Mouse (Mus musculus): Measurements from ENCODE around the gene Pgap1. TPM values are rescaled to one million over a fixed set of nuclear protein-coding genes. Genes with fewer than 3 reads are reported as not detected.

The Pgap1 gene
- polyA plus RNA-seq, 1 experiment from 2014 or later = 1.1 TPM

- DNase-seq (no peak), ATAC-seq (ENCODE audit: low read depth) (no peak)
Measured at GRCm38 (mm10) chr1:54513836-54514235, 43.6 kb downstream of the Pgap1 start.

DNA sequence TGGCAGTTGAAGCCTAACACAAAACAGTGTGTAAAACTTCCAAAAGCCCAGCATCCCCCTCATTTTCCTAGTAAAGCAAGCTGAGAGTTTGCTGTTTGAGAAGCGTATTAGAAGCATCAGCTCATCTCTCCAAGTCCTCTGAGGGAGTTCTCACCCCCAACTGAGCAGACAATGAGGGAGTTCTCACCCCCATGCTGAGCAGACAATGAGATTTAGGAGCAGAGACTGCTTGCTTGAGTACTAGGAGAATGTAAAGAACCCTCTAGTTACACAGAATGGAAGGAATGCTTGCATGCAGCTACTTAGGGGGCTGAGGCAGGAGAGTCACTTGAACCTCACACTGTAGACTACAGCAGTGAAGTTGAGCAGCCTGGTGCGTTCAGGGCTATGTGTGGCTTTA lies 59.0 kb downstream of the Pgap1 start:
- ATAC-seq (ENCODE audit: low read depth) = no peak
- Histone ChIP-seq H3K9ac (no peak overlapping the region), H3K36me3 (no peaks in the 10 kb centered on the region), H3K4me3 (replicated peaks) (no peak overlapping the region), H3K9me3 (replicated peaks) (no peaks in the 10 kb centered on the region), H3K27me3 (no peaks in the 10 kb centered on the region), H3K27ac (no peak overlapping the region), H3K4me1 (replicated peaks) (no peaks in the 10 kb centered on the region), H3K4me2 (no peak overlapping the region)
- WGBS (ENCODE audit: insufficient replicate concordance) = 73% methylated on average over 2 of the region's 2 CpGs
- DNase-seq = no peak

More at GRCm38 (mm10) chr1:54513836-54514235, 43.6 kb downstream of the Pgap1 start:
- Histone ChIP-seq H3K36me3 (no peaks in the 10 kb centered on the region), H3K4me1 (replicated peaks) (no peaks in the 10 kb centered on the region), H3K4me2 (no peak overlapping the region), H3K9me3 (replicated peaks) (no peaks in the 10 kb centered on the region), H3K4me3 (replicated peaks) (no peak overlapping the region), H3K27ac (no peak overlapping the region), H3K9ac (no peak overlapping the region), H3K27me3 (no peaks in the 10 kb centered on the region)
- 73% methylated on average over 1 of the region's 1 CpGs for WGBS (ENCODE audit: insufficient replicate concordance)

- WGBS (ENCODE audit: insufficient replicate concordance) = 71% methylated on average over 1 of the region's 1 CpGs
- no peak for ATAC-seq (ENCODE audit: low read depth)
- DNase-seq = no peak
Measured at GRCm38 (mm10) chr1:54496254-54496653, 61.2 kb downstream of the Pgap1 start.

DNA sequence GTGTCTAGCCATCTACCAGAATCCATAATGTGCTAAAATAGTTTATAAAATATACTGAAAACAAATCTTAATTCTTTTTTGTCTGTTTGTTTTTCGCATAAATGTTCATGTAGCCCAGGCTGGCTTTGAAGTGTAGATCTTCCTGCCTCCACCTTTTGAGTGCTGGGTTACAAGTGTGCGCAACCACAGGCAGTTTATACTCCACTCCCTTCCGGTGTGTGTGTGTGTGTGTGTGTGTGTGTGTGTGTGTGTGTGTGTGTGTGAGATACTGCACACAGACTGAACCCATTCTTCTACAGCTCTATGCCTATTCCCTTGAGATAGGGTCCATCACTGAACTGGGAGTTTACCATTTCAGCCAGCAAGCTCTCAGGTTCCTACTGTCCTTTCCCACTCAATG lies 64.0 kb downstream of the Pgap1 start:
- Histone ChIP-seq H3K27me3 (no peaks in the 10 kb centered on the region), H3K4me2 (no peak overlapping the region), H3K9ac (no peak overlapping the region), H3K27ac (no peak overlapping the region), H3K4me3 (replicated peaks) (no peak overlapping the region), H3K4me1 (replicated peaks) (no peaks in the 10 kb centered on the region), H3K9me3 (replicated peaks) (no peaks in the 10 kb centered on the region), H3K36me3 (no peaks in the 10 kb centered on the region)
- DNase-seq = no peak
- no peak for ATAC-seq (ENCODE audit: low read depth)
- WGBS (ENCODE audit: insufficient replicate concordance) = 76% methylated on average over 3 of the region's 3 CpGs

More at GRCm38 (mm10) chr1:54496254-54496653, 61.2 kb downstream of the Pgap1 start:
- Histone ChIP-seq H3K4me3 (replicated peaks) (no peak overlapping the region), H3K27me3 (no peaks in the 10 kb centered on the region), H3K4me2 (no peak overlapping the region), H3K4me1 (replicated peaks) (no peaks in the 10 kb centered on the region), H3K9ac (no peak overlapping the region), H3K27ac (no peak overlapping the region), H3K9me3 (replicated peaks) (no peaks in the 10 kb centered on the region), H3K36me3 (no peaks in the 10 kb centered on the region)

DNA sequence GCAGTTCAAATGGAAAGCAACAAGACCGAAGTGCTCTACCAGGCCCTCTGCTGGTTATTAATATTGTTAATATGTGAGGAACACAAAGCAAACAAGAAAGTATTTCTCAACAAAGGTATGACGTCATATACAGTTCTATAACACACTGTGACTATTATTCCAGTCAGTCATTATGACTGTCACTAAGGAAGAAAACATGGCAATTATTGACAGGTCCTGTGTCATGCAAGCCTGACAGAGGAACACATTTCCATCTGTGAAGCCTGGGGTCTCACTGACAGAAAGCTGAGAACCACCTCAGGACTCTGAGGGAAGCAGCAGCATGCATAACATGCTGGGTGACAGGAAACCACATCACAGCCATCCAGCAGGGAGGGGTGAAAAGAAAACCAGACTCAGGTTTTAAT lies 65.0 kb downstream of the Pgap1 start:
- Histone ChIP-seq H3K4me2 (no peak overlapping the region), H3K36me3 (no peaks in the 10 kb centered on the region), H3K9ac (no peak overlapping the region), H3K4me3 (replicated peaks) (no peak overlapping the region), H3K27me3 (no peaks in the 10 kb centered on the region), H3K4me1 (replicated peaks) (no peaks in the 10 kb centered on the region), H3K9me3 (replicated peaks) (no peaks in the 10 kb centered on the region), H3K27ac (no peak overlapping the region)
- ATAC-seq (ENCODE audit: low read depth) (no peak), DNase-seq (no peak)
- 60% methylated on average over 2 of the region's 2 CpGs for WGBS (ENCODE audit: insufficient replicate concordance)

DNA sequence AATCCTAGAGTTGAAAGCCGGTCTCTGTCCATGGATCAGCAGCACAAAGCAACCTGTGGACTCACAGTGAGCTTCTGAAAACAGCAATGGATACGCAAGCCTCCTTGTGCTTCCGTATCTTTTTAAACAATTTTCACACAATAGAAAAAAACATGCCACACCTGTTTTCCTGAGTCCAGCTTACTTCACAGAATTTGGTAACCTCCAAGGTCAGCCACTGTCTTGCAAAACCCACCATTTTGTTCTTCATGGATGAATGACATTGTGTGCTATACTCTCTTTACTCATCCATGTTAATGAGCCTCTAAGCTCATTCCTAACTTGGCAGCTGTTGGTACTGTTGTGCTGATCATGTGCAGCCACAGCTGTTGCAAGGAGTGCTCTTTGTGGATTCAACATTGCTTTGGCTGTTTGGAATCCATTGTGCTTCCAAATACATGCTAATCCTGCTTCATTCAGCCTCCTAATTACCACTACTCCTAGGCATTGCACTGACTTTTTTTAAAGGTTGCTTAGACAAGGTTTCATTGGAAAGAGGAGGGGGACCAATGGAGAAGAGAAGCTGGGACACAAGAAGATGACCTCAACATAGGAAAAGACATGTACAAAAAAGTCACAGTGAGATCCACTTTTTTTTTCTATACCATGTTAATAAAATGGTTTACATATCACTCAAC lies 72.6 kb downstream of the Pgap1 start:
- DNase-seq = no peak
- no peaks in the 10 kb centered on the region for H3K4me1 ChIP-seq (replicated peaks)
- no peaks in the 10 kb centered on the region for H3K27me3 ChIP-seq
- H3K9me3 ChIP-seq (replicated peaks) = no peaks in the 10 kb centered on the region
- no peak overlapping the region for H3K9ac ChIP-seq
- no peak overlapping the region for H3K4me3 ChIP-seq (replicated peaks)
- H3K4me2 ChIP-seq = no peak overlapping the region
- H3K36me3 ChIP-seq = no peaks in the 10 kb centered on the region
- ATAC-seq (ENCODE audit: low read depth) = no peak
- whole genome bisulfite sequencing (ENCODE audit: insufficient replicate concordance) = 67% methylated on average over 3 of the region's 3 CpGs
- H3K27ac ChIP-seq = no peak overlapping the region

- H3K27ac ChIP-seq = no peak overlapping the region
- no peaks in the 10 kb centered on the region for H3K4me1 ChIP-seq (replicated peaks)
- no peak for ATAC-seq (ENCODE audit: low read depth)
Measured at GRCm38 (mm10) chr1:54480491-54480890, 77.0 kb downstream of the Pgap1 start.

GRCm38 (mm10) chr1:54468662-54469061 lies 88.8 kb downstream of the Pgap1 start:
- DNase-seq = no peak
- Histone ChIP-seq H3K9me3 (replicated peaks) (no peaks in the 10 kb centered on the region), H3K27ac (no peak overlapping the region)

More at GRCm38 (mm10) chr1:54480491-54480890, 77.0 kb downstream of the Pgap1 start:
- WGBS (ENCODE audit: insufficient replicate concordance) = 78% methylated on average over 12 of the region's 12 CpGs
- Histone ChIP-seq H3K9me3 (replicated peaks) (no peaks in the 10 kb centered on the region), H3K36me3 (no peaks in the 10 kb centered on the region), H3K27me3 (no peaks in the 10 kb centered on the region), H3K9ac (no peak overlapping the region), H3K4me2 (no peak overlapping the region), H3K4me3 (replicated peaks) (no peak overlapping the region)
- no peak for DNase-seq

DNA sequence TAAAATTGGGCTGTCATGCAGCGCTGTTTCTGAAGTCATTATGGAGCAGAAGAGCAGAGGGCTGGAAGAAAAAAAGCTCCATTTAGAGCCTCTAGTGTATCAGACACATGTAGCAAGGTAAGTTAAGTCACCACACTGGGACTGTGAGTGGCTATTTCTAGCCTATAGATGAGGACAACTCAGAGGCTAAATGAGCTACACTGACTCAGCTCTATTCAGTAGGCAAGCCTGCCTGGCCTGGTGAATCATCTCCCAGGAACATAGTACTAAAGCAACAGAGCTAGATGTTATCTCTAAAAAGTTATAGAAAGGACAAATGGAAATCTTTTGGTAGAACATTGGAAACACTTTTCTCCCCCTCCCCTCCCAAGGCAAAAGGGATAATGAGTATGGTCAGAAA lies 90.1 kb downstream of the Pgap1 start:
- no peaks in the 10 kb centered on the region for H3K4me1 ChIP-seq (replicated peaks)
- H3K27me3 ChIP-seq = no peaks in the 10 kb centered on the region
- H3K9me3 ChIP-seq (replicated peaks) = no peaks in the 10 kb centered on the region
- H3K36me3 ChIP-seq = no peaks in the 10 kb centered on the region
- no peak overlapping the region for H3K4me3 ChIP-seq (replicated peaks)
- ATAC-seq (ENCODE audit: low read depth) (no peak), DNase-seq (no peak)
- no peak overlapping the region for H3K4me2 ChIP-seq
- 72% methylated on average over 1 of the region's 1 CpGs for WGBS (ENCODE audit: insufficient replicate concordance)
- no peak overlapping the region for H3K9ac ChIP-seq
- H3K27ac ChIP-seq = no peak overlapping the region

More at GRCm38 (mm10) chr1:54468662-54469061, 88.8 kb downstream of the Pgap1 start:
- Histone ChIP-seq H3K27me3 (no peaks in the 10 kb centered on the region), H3K9ac (no peak overlapping the region), H3K4me2 (no peak overlapping the region), H3K36me3 (no peaks in the 10 kb centered on the region), H3K4me1 (replicated peaks) (no peaks in the 10 kb centered on the region), H3K4me3 (replicated peaks) (no peak overlapping the region)
- ATAC-seq (ENCODE audit: low read depth) = no peak

DNA sequence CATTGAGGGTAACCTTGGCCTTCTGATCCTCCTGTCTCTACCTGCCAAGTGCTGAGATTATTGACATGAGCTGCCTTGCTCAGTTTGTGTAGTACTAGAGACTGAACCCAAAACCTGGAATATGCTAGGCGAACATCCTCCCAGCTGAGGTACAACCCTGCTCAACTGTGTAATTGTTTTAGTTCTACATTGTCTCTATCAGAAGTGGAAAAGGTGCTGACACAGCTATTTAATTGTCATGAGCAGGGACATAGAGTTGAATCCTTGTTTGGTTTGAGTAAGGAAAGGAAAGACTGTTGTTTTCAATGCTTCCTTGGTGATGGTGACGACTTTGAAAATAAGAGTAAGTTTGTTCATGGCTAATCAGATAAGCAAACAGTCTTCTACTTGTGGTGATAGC lies 105.4 kb downstream of the Pgap1 start:
- 49% methylated on average over 2 of the region's 2 CpGs for WGBS (ENCODE audit: insufficient replicate concordance)
- ATAC-seq (ENCODE audit: low read depth) = no peak

DNA sequence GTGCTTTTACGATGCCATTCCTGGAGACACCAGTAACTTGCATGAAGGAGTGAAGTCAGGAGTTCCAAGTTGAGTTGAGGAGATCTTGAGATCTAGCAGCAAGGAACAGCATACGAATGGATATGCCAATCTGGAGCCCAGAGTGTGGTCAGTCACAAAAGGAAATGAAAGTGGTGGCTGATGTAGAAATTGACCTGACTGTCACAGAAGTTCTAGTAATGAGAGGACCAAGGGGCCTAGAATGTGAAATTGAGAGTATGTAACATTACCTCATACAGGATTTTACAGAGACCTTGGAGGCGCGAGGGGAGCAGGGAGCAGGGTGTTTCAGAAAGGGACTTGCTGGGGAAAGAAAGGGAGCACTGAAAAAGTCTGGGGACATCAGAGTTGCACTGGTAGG lies 108.7 kb downstream of the Pgap1 start:
- 56% methylated on average over 4 of the region's 4 CpGs for WGBS (ENCODE audit: insufficient replicate concordance)
- DNase-seq (no peak), ATAC-seq (ENCODE audit: low read depth) (no peak)

More for the DNA sequence above, 105.4 kb downstream of the Pgap1 start:
- Histone ChIP-seq H3K4me3 (replicated peaks) (no peak overlapping the region), H3K9ac (no peak overlapping the region), H3K4me1 (replicated peaks) (no peaks in the 10 kb centered on the region), H3K4me2 (no peak overlapping the region), H3K27ac (no peak overlapping the region), H3K9me3 (replicated peaks) (no peaks in the 10 kb centered on the region), H3K36me3 (no peaks in the 10 kb centered on the region), H3K27me3 (no peaks in the 10 kb centered on the region)
- no peak for DNase-seq

GRCm38 (mm10) chr1:54443641-54444040 lies 113.8 kb downstream of the Pgap1 start:
- 32% methylated on average over 7 of the region's 7 CpGs for WGBS (ENCODE audit: insufficient replicate concordance)
- peaks cover 3% of the 10 kb centered on the region; the same call in 1 of the 2 replicates for H3K27me3 ChIP-seq
- H3K36me3 ChIP-seq = no peaks in the 10 kb centered on the region
- no peak for ATAC-seq (ENCODE audit: low read depth)
- no peaks in the 10 kb centered on the region for H3K9me3 ChIP-seq (replicated peaks)
- H3K27ac ChIP-seq = no peak overlapping the region
- H3K4me1 ChIP-seq (replicated peaks) = peaks cover 4% of the 10 kb centered on the region; the same call in 1 of the 2 replicates
- H3K4me2 ChIP-seq = no peak overlapping the region
- H3K9ac ChIP-seq = no peak overlapping the region
- H3K4me3 ChIP-seq (replicated peaks) = no peak overlapping the region
- no peak for DNase-seq

More for the DNA sequence above, 108.7 kb downstream of the Pgap1 start:
- Histone ChIP-seq H3K9me3 (replicated peaks) (no peaks in the 10 kb centered on the region), H3K9ac (no peak overlapping the region), H3K4me2 (no peak overlapping the region), H3K36me3 (no peaks in the 10 kb centered on the region), H3K27ac (no peak overlapping the region), H3K4me3 (replicated peaks) (no peak overlapping the region), H3K27me3 (peaks cover 3% of the 10 kb centered on the region; the same call in 1 of the 2 replicates), H3K4me1 (replicated peaks) (no peaks in the 10 kb centered on the region)
